Mouse (Mus musculus): ENCODE results near the gene Swsap1.

Swsap1 gene

DNA sequence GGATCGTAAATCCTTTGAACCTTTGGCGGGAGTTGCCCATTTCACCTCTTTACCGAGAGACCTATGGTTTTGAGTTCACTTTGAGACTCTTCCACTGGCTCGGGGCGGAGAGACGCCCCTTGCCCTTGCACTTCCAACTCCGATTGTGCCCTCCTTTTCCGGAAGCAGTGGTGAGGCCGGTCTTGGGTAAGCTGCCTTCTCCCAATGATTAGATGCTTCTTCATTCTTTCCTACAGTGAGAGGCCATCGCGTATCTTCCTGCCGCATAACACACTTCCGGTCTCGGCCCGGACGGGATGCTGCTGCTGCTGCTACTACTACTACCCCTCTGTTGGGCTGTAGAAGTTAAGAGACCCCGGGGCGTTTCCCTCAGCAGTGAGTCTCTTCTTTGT lies 47.6 kb downstream of the Swsap1 start:
- no peak for DNase-seq (ENCODE audit: inconsistent age in 2 of 2, low spot score in 1 of 2)

GRCm38 (mm10) chr9:22004546-22004945 lies 49.0 kb downstream of the Swsap1 start:
- peak in 1 of 2 experiments; percentile 18 for DNase-seq (ENCODE audit: inconsistent age in 2 of 2, low spot score in 1 of 2)

Measured in adrenal gland, adult (tissue).